Mouse (Mus musculus) small intestine, adult 2 months (tissue): ENCODE results near the gene Cd93.

Experiments
- CTCF ChIP-seq: fragments of 200-500 bp; IDR thresholded peaks from 2 replicates; pipeline ENCODE4 v1.5.1; 2012; ENCODE audit warnings: low read depth, mild to moderate bottlenecking, control low read depth, inconsistent platforms, low read length, moderate library complexity, mixed read lengths; ENCODE audit not compliant: insufficient replicate concordance, insufficient read length; ENCODE audit errors: extremely low read depth
- POLR2A ChIP-seq: fragments of 200-500 bp; IDR thresholded peaks from 2 replicates; pipeline ENCODE4 v1.6.1; 2012; ENCODE audit warnings: low read depth, mild to moderate bottlenecking, control low read depth, inconsistent platforms, low read length, moderate library complexity

- TF ChIP-seq CTCF: no peak
- TF ChIP-seq POLR2A: no peak
Observed at GRCm38 (mm10) chr2:148393149-148393548, 50.2 kb downstream of the Cd93 start.
